Mouse (Mus musculus) E14TG2a.4 (cell line): Measurements from ENCODE around the gene Cdh10.

ENCODE experiments used
- H3K27me3 ChIP-seq: 2 replicates; pipeline ENCODE4 v1.6.1; 2014; ENCODE audit warnings: low read length, control low read depth; ENCODE audit not compliant: insufficient read depth
- H3K36me3 ChIP-seq: 2 replicates; pipeline ENCODE4 v1.6.1; 2014; ENCODE audit warnings: low read length, control low read depth; ENCODE audit not compliant: insufficient read depth
- H3K4me1 ChIP-seq: replicated peaks from 2 replicates; pipeline ENCODE4 v1.6.1; 2014; ENCODE audit warnings: low read depth, low read length, control low read depth
- H3K4me3 ChIP-seq: replicated peaks from 2 replicates; pipeline ENCODE4 v1.5.1; 2014; ENCODE audit warnings: mild to moderate bottlenecking, low read length
- H3K9me3 ChIP-seq: 2 replicates; pipeline ENCODE4 v1.6.1; 2014; ENCODE audit warnings: low read length, control low read depth
- CTCF ChIP-seq: conservative IDR thresholded peaks from 2 replicates; pipeline ENCODE4 v1.5.1; 2014; ENCODE audit warnings: low read length
- NANOG ChIP-seq: IDR thresholded peaks from 2 replicates; pipeline ENCODE4 v1.6.1; 2014; ENCODE audit warnings: borderline replicate concordance, low read length, mixed read lengths
- POU5F1 ChIP-seq: IDR thresholded peaks from 2 replicates; pipeline ENCODE4 v1.6.1; 2014; ENCODE audit warnings: low read length, borderline replicate concordance

Gene Cdh10

GRCm38 (mm10) chr15:18910612-18911011 lies 91.9 kb downstream of the Cdh10 start:
- no peaks in the 10 kb centered on the region for H3K27me3 ChIP-seq
- no peak overlapping the region for H3K4me3 ChIP-seq
- H3K9me3 ChIP-seq = no peaks in the 10 kb centered on the region
- no peaks in the 10 kb centered on the region for H3K36me3 ChIP-seq
- no peaks in the 10 kb centered on the region for H3K4me1 ChIP-seq
- TF ChIP-seq CTCF (no peak), POU5F1 (no peak), NANOG (no peak)

GRCm38 (mm10) chr15:18925392-18926117 lies 106.8 kb downstream of the Cdh10 start:
- Histone ChIP-seq H3K4me1 (no peaks in the 10 kb centered on the region), H3K27me3 (no peaks in the 10 kb centered on the region), H3K36me3 (no peaks in the 10 kb centered on the region), H3K9me3 (no peaks in the 10 kb centered on the region), H3K4me3 (no peak overlapping the region)
- no peak for TF ChIP-seq NANOG
- TF ChIP-seq POU5F1 = no peak
- no peak for TF ChIP-seq CTCF

GRCm38 (mm10) chr15:18926964-18927363 lies 108.2 kb downstream of the Cdh10 start:
- H3K4me3 ChIP-seq = no peak overlapping the region
- H3K9me3 ChIP-seq = no peaks in the 10 kb centered on the region
- H3K4me1 ChIP-seq = no peaks in the 10 kb centered on the region
- TF ChIP-seq NANOG = no peak
- TF ChIP-seq CTCF = no peak
- no peak for TF ChIP-seq POU5F1
- H3K27me3 ChIP-seq = no peaks in the 10 kb centered on the region
- H3K36me3 ChIP-seq = no peaks in the 10 kb centered on the region

GRCm38 (mm10) chr15:18952266-18952665 lies 133.5 kb downstream of the Cdh10 start:
- no peak overlapping the region for H3K4me3 ChIP-seq
- no peaks in the 10 kb centered on the region for H3K36me3 ChIP-seq
- no peaks in the 10 kb centered on the region for H3K27me3 ChIP-seq
- no peaks in the 10 kb centered on the region for H3K9me3 ChIP-seq
- TF ChIP-seq POU5F1 (no peak), NANOG (no peak), CTCF (no peak)
- H3K4me1 ChIP-seq = no peaks in the 10 kb centered on the region

- no peaks in the 10 kb centered on the region for H3K27me3 ChIP-seq
- no peak overlapping the region for H3K4me3 ChIP-seq
- H3K36me3 ChIP-seq = no peaks in the 10 kb centered on the region
- TF ChIP-seq POU5F1 (no peak), NANOG (no peak), CTCF (no peak)
- H3K9me3 ChIP-seq = no peaks in the 10 kb centered on the region
- no peaks in the 10 kb centered on the region for H3K4me1 ChIP-seq
These were observed 156.3 kb downstream of the Cdh10 start for GRCm38 (mm10) chr15:18975041-18975440.

- Histone ChIP-seq H3K27me3 (no peaks in the 10 kb centered on the region), H3K9me3 (no peaks in the 10 kb centered on the region), H3K36me3 (no peaks in the 10 kb centered on the region), H3K4me3 (no peak overlapping the region), H3K4me1 (no peaks in the 10 kb centered on the region)
- TF ChIP-seq POU5F1 (no peak), NANOG (no peak), CTCF (no peak)
These were observed 166.1 kb downstream of the Cdh10 start for GRCm38 (mm10) chr15:18984891-18985290.

GRCm38 (mm10) chr15:18987671-18988070 lies 168.9 kb downstream of the Cdh10 start:
- Histone ChIP-seq H3K9me3 (no peaks in the 10 kb centered on the region), H3K36me3 (no peaks in the 10 kb centered on the region), H3K27me3 (no peaks in the 10 kb centered on the region), H3K4me3 (no peak overlapping the region), H3K4me1 (no peaks in the 10 kb centered on the region)
- TF ChIP-seq CTCF = no peak
- no peak for TF ChIP-seq POU5F1
- TF ChIP-seq NANOG = no peak

- Histone ChIP-seq H3K36me3 (no peaks in the 10 kb centered on the region), H3K4me3 (no peak overlapping the region), H3K27me3 (no peaks in the 10 kb centered on the region), H3K4me1 (no peaks in the 10 kb centered on the region), H3K9me3 (no peaks in the 10 kb centered on the region)
- TF ChIP-seq POU5F1 = no peak
- no peak for TF ChIP-seq NANOG
- no peak for TF ChIP-seq CTCF
These were observed 174.8 kb downstream of the Cdh10 start for GRCm38 (mm10) chr15:18993512-18993911.

- no peaks in the 10 kb centered on the region for H3K9me3 ChIP-seq
- no peak for TF ChIP-seq CTCF
- H3K36me3 ChIP-seq = no peaks in the 10 kb centered on the region
- H3K27me3 ChIP-seq = no peaks in the 10 kb centered on the region
- no peak overlapping the region for H3K4me3 ChIP-seq
- H3K4me1 ChIP-seq = no peaks in the 10 kb centered on the region
These were observed 175.5 kb downstream of the Cdh10 start for GRCm38 (mm10) chr15:18994294-18994693.
